Mouse (Mus musculus) neural tube, embryonic 15.5 days (tissue): ENCODE measurements around the gene Ncam2. TPM values are rescaled to one million over a fixed set of nuclear protein-coding genes. Genes with fewer than 3 reads are reported as not detected.
"Not testable (repeated sequence)": the region's sequence is repeated elsewhere in the genome, so short reads cannot be mapped to it uniquely, and the experiment has no call there.

Experiments used
- ATAC-seq: fragments of 200-750 bp; cut with Nextera tagmentation; 2 replicates; pipeline ENCODE4 v1.8.0; 2017; ENCODE audit warnings: mild to moderate bottlenecking, moderate TSS enrichment, moderate library complexity; ENCODE audit not compliant: low FRiP score
- H3K27ac ChIP-seq: fragments of 300-500 bp; sonication (generic); replicated peaks from 2 replicates; pipeline ENCODE4 v1.5.1; 2015; ENCODE audit warnings: mild to moderate bottlenecking, inconsistent platforms
- H3K27me3 ChIP-seq: fragments of 300-500 bp; sonication (generic); replicated peaks from 2 replicates; pipeline ENCODE4 v1.6.1; 2015; ENCODE audit warnings: inconsistent platforms
- H3K36me3 ChIP-seq: fragments of 300-500 bp; sonication (generic); 2 replicates; pipeline ENCODE4 v1.6.1; 2015; ENCODE audit warnings: inconsistent platforms
- H3K4me1 ChIP-seq: fragments of 300-500 bp; sonication (generic); 2 replicates; pipeline ENCODE4 v1.6.1; 2015; ENCODE audit warnings: inconsistent platforms
- H3K4me2 ChIP-seq: fragments of 300-500 bp; sonication (generic); 2 replicates; pipeline ENCODE4 v1.6.1; 2015; ENCODE audit warnings: inconsistent platforms, mild to moderate bottlenecking, moderate library complexity
- H3K4me3 ChIP-seq: fragments of 300-500 bp; sonication (generic); replicated peaks from 2 replicates; pipeline ENCODE4 v1.5.1; 2015; ENCODE audit warnings: mild to moderate bottlenecking, inconsistent platforms
- H3K9ac ChIP-seq: fragments of 300-500 bp; sonication (generic); replicated peaks from 2 replicates; pipeline ENCODE4 v1.6.1; 2015; ENCODE audit warnings: mild to moderate bottlenecking, inconsistent platforms
- H3K9me3 ChIP-seq: fragments of 300-500 bp; sonication (generic); replicated peaks from 2 replicates; pipeline ENCODE4 v1.6.1; 2016; ENCODE audit warnings: inconsistent platforms
- WGBS: fragments of 180-500 bp; shearing (Covaris S2); methylation state at CpG from one replicate; pipeline ENCODE4 v1.1.7; 2015; ENCODE audit warnings: mixed read lengths; 5-methylcytosine and 5-hydroxymethylcytosine counted together
- polyA plus RNA-seq: library from polyadenylated mRNA; unstranded; fragments of >200 nt; fragmentation: Nextera tagmentation; extraction: Ambion mirVana; gene quantifications from 2 replicates; pipeline ENCODE4 v1.2.1, GENCODE M21; 2015

Gene Ncam2
- polyA plus RNA-seq, 1 experiment from 2014 or later: 29.9 TPM

GRCm38 (mm10) chr16:81454472-81454871 lies 254.0 kb downstream of the Ncam2 start:
- no peaks in the 10 kb centered on the region for H3K4me1 ChIP-seq
- H3K27me3 ChIP-seq: no peaks in the 10 kb centered on the region
- no peak overlapping the region for H3K4me3 ChIP-seq
- no peak for ATAC-seq
- H3K36me3 ChIP-seq: peaks cover 4% of the 10 kb centered on the region; the same call in 1 of the 2 replicates
- no peak overlapping the region for H3K4me2 ChIP-seq
- WGBS: 92% methylated on average over 2 of the region's 2 CpGs
- no peak overlapping the region for H3K27ac ChIP-seq
- H3K9me3 ChIP-seq: no peaks in the 10 kb centered on the region
- H3K9ac ChIP-seq: no peak overlapping the region

GRCm38 (mm10) chr16:81462731-81463130 lies 262.2 kb downstream of the Ncam2 start:
- H3K27ac ChIP-seq, H3K4me3 ChIP-seq, H3K9me3 ChIP-seq, H3K4me2 ChIP-seq, H3K9ac ChIP-seq, H3K36me3 ChIP-seq, H3K27me3 ChIP-seq, ATAC-seq, H3K4me1 ChIP-seq: not testable (repeated sequence)
- 92% methylated on average over 2 of the region's 2 CpGs for WGBS

- Histone ChIP-seq H3K4me1 (no peaks in the 10 kb centered on the region), H3K27me3 (no peaks in the 10 kb centered on the region), H3K4me3 (no peak overlapping the region), H3K4me2 (no peak overlapping the region), H3K36me3 (no peaks in the 10 kb centered on the region), H3K9me3 (no peaks in the 10 kb centered on the region), H3K27ac (no peak overlapping the region), H3K9ac (no peak overlapping the region)
- WGBS: 50% methylated on average over 1 of the region's 1 CpGs
- ATAC-seq: no peak
Observed at GRCm38 (mm10) chr16:81472925-81473324, 272.4 kb downstream of the Ncam2 start.

GRCm38 (mm10) chr16:81481058-81481457 lies 280.6 kb downstream of the Ncam2 start:
- Histone ChIP-seq H3K4me1 (no peaks in the 10 kb centered on the region), H3K9ac (no peak overlapping the region), H3K27ac (no peak overlapping the region), H3K27me3 (no peaks in the 10 kb centered on the region), H3K4me3 (no peak overlapping the region), H3K36me3 (no peaks in the 10 kb centered on the region), H3K4me2 (no peak overlapping the region), H3K9me3 (no peaks in the 10 kb centered on the region)
- ATAC-seq: no peak

- H3K9me3 ChIP-seq: no peaks in the 10 kb centered on the region
- H3K9ac ChIP-seq: no peak overlapping the region
- H3K4me2 ChIP-seq: no peak overlapping the region
- H3K4me1 ChIP-seq: no peaks in the 10 kb centered on the region
- H3K27me3 ChIP-seq: no peaks in the 10 kb centered on the region
- no peak overlapping the region for H3K4me3 ChIP-seq
- H3K27ac ChIP-seq: no peak overlapping the region
- H3K36me3 ChIP-seq: no peaks in the 10 kb centered on the region
- no peak for ATAC-seq
- WGBS: 63% methylated on average over 2 of the region's 2 CpGs
Observed at GRCm38 (mm10) chr16:81496111-81496510, 295.6 kb downstream of the Ncam2 start.

- Histone ChIP-seq H3K9me3 (no peaks in the 10 kb centered on the region), H3K27ac (no peak overlapping the region), H3K4me3 (no peak overlapping the region), H3K36me3 (no peaks in the 10 kb centered on the region), H3K9ac (no peak overlapping the region), H3K4me1 (no peaks in the 10 kb centered on the region), H3K4me2 (no peak overlapping the region), H3K27me3 (no peaks in the 10 kb centered on the region)
- no peak for ATAC-seq
- WGBS: 52% methylated on average over 2 of the region's 2 CpGs
Observed at GRCm38 (mm10) chr16:81502578-81502977, 302.1 kb downstream of the Ncam2 start.

- H3K27ac ChIP-seq: no peak overlapping the region
- WGBS: 55% methylated on average over 3 of the region's 3 CpGs
- ATAC-seq: no peak
Observed at GRCm38 (mm10) chr16:81536230-81536629, 335.7 kb downstream of the Ncam2 start.

GRCm38 (mm10) chr16:81587565-81588107 lies 387.1 kb downstream of the Ncam2 start:
- Histone ChIP-seq H3K4me3 (no peak overlapping the region), H3K27ac (no peak overlapping the region), H3K27me3 (no peaks in the 10 kb centered on the region), H3K9ac (no peak overlapping the region), H3K4me1 (no peaks in the 10 kb centered on the region), H3K9me3 (no peaks in the 10 kb centered on the region), H3K36me3 (no peaks in the 10 kb centered on the region), H3K4me2 (no peak overlapping the region)
- 46% methylated on average over 4 of the region's 4 CpGs for WGBS
- ATAC-seq: no peak

More at GRCm38 (mm10) chr16:81536230-81536629, 335.7 kb downstream of the Ncam2 start:
- H3K9ac ChIP-seq: no peak overlapping the region
- H3K4me2 ChIP-seq: no peak overlapping the region
- no peaks in the 10 kb centered on the region for H3K36me3 ChIP-seq
- H3K27me3 ChIP-seq: no peaks in the 10 kb centered on the region
- no peaks in the 10 kb centered on the region for H3K4me1 ChIP-seq
- no peak overlapping the region for H3K4me3 ChIP-seq
- no peaks in the 10 kb centered on the region for H3K9me3 ChIP-seq

- no peaks in the 10 kb centered on the region for H3K36me3 ChIP-seq
- no peak overlapping the region for H3K9ac ChIP-seq
- H3K27me3 ChIP-seq: no peaks in the 10 kb centered on the region
- H3K27ac ChIP-seq: no peak overlapping the region
- no peak overlapping the region for H3K4me2 ChIP-seq
- no peaks in the 10 kb centered on the region for H3K9me3 ChIP-seq
- no peaks in the 10 kb centered on the region for H3K4me1 ChIP-seq
- ATAC-seq: no peak
- WGBS: 58% methylated on average over 6 of the region's 6 CpGs
- H3K4me3 ChIP-seq: no peak overlapping the region
Observed at GRCm38 (mm10) chr16:81623276-81623675, 422.8 kb downstream of the Ncam2 start.

GRCm38 (mm10) chr16:81623776-81624175 lies 423.3 kb downstream of the Ncam2 start:
- H3K4me2 ChIP-seq: no peak overlapping the region
- H3K4me1 ChIP-seq: no peaks in the 10 kb centered on the region
- H3K27ac ChIP-seq: no peak overlapping the region
- no peaks in the 10 kb centered on the region for H3K9me3 ChIP-seq
- 67% methylated on average over 4 of the region's 4 CpGs for WGBS
- no peak for ATAC-seq
- no peak overlapping the region for H3K4me3 ChIP-seq
- no peaks in the 10 kb centered on the region for H3K27me3 ChIP-seq
- no peaks in the 10 kb centered on the region for H3K36me3 ChIP-seq
- H3K9ac ChIP-seq: no peak overlapping the region

- no peaks in the 10 kb centered on the region for H3K4me1 ChIP-seq
- 76% methylated on average over 3 of the region's 3 CpGs for WGBS
- no peak overlapping the region for H3K4me2 ChIP-seq
- H3K9ac ChIP-seq: no peak overlapping the region
- no peaks in the 10 kb centered on the region for H3K9me3 ChIP-seq
- ATAC-seq: no peak
- no peaks in the 10 kb centered on the region for H3K36me3 ChIP-seq
- H3K27me3 ChIP-seq: no peaks in the 10 kb centered on the region
- H3K27ac ChIP-seq: no peak overlapping the region
- H3K4me3 ChIP-seq: no peak overlapping the region
Observed at GRCm38 (mm10) chr16:81650286-81650685, 449.8 kb downstream of the Ncam2 start.

GRCm38 (mm10) chr16:81651550-81651949 lies 451.1 kb downstream of the Ncam2 start:
- H3K4me3 ChIP-seq: no peak overlapping the region
- 22% methylated on average over 1 of the region's 1 CpGs for WGBS
- no peak for ATAC-seq
- no peaks in the 10 kb centered on the region for H3K9me3 ChIP-seq
- H3K4me1 ChIP-seq: no peaks in the 10 kb centered on the region
- H3K36me3 ChIP-seq: no peaks in the 10 kb centered on the region
- H3K27me3 ChIP-seq: no peaks in the 10 kb centered on the region
- H3K4me2 ChIP-seq: no peak overlapping the region
- no peak overlapping the region for H3K27ac ChIP-seq
- no peak overlapping the region for H3K9ac ChIP-seq

GRCm38 (mm10) chr16:81656550-81656949 lies 456.1 kb downstream of the Ncam2 start:
- WGBS: 83% methylated on average over 2 of the region's 2 CpGs
- no peak overlapping the region for H3K9ac ChIP-seq
- H3K27me3 ChIP-seq: no peaks in the 10 kb centered on the region
- H3K4me3 ChIP-seq: no peak overlapping the region
- no peaks in the 10 kb centered on the region for H3K4me1 ChIP-seq
- no peaks in the 10 kb centered on the region for H3K9me3 ChIP-seq
- no peak overlapping the region for H3K4me2 ChIP-seq
- no peaks in the 10 kb centered on the region for H3K36me3 ChIP-seq
- H3K27ac ChIP-seq: no peak overlapping the region
- ATAC-seq: no peak
